Mouse (Mus musculus) midbrain, embryonic 11.5 days (tissue): ENCODE measurements around the gene Zfp618. TPM values are rescaled to one million over a fixed set of nuclear protein-coding genes. Genes with fewer than 3 reads are reported as not detected.

Experiments
- polyA plus RNA-seq: library from polyadenylated mRNA; unstranded; fragments of >200 nt; fragmentation: Nextera tagmentation; extraction: Ambion mirVana; gene quantifications from 2 replicates; pipeline ENCODE4 v1.2.1, GENCODE M21; 2014

The Zfp618 gene
- polyA plus RNA-seq, 1 experiment from 2014 or later, result 23.6 TPM

Other genes with a start within 250 kb of the Zfp618 start
- not detected in 2 replicates for gene Ambp, start 189.2 kb downstream of the Zfp618 start, polyA plus RNA-seq
- gene Kif12, start 206.6 kb downstream of the Zfp618 start, polyA plus RNA-seq, result not detected in 2 replicates
- 1.9 and 2.3 TPM in 2 replicates for gene Col27a1, start 248.4 kb downstream of the Zfp618 start, polyA plus RNA-seq